Mouse (Mus musculus): ENCODE data around the gene Brsk2. TPM values are rescaled to one million over a fixed set of nuclear protein-coding genes. Genes with fewer than 3 reads are reported as not detected.

Brsk2 gene
- polyA plus RNA-seq, 1 experiment from 2014 or later: 0.40 TPM

DNA sequence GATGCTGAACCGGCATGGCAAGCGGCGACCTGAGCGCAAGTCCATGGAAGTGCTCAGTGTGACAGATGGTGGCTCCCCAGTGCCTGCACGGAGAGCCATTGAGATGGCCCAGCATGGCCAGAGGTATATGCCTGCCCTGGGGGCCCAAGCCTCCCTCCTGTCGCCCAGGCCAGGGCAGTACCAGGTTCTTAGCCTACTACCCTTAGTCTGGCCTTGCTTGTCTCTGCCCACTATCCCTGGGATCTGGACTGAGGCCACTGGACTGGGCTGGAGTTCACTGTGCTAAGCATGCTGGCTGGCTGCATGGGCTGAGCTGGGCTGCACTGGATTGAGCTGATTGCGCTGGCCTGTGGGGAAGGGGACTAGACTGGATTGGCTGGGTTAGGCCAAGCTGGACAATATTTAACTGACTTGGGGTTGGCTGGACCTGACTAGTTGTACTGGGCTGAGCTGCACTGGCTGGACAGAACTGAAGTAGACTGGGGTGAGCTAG lies 38.8 kb downstream of the Brsk2 start:
- no peak overlapping the region for H3K4me3 ChIP-seq (ENCODE audit: low read depth, low read length)
- ATAC-seq (replicated peaks; ENCODE audit: insufficient number of reproducible peaks, low FRiP score, low TSS enrichment): no peak
- no peaks in the 10 kb centered on the region for H3K36me3 ChIP-seq (ENCODE audit: control insufficient read depth, insufficient read depth, low read length)
- H3K27ac ChIP-seq (ENCODE audit: low read depth, low read length): no peak overlapping the region
- no peak overlapping the region for H3K4me2 ChIP-seq
- 81% methylated on average over 7 of the region's 7 CpGs for WGBS (ENCODE audit: insufficient replicate concordance)
- H3K4me1 ChIP-seq (ENCODE audit: control insufficient read depth, insufficient read depth, low read length): no peaks in the 10 kb centered on the region
- H3K9me3 ChIP-seq (replicated peaks; ENCODE audit: control insufficient read depth, low read length): no peaks in the 10 kb centered on the region
- no peak overlapping the region for H3K9ac ChIP-seq (ENCODE audit: low read depth, low read length)
- no peaks in the 10 kb centered on the region for H3K27me3 ChIP-seq (ENCODE audit: control insufficient read depth, insufficient read depth, low read length)

DNA sequence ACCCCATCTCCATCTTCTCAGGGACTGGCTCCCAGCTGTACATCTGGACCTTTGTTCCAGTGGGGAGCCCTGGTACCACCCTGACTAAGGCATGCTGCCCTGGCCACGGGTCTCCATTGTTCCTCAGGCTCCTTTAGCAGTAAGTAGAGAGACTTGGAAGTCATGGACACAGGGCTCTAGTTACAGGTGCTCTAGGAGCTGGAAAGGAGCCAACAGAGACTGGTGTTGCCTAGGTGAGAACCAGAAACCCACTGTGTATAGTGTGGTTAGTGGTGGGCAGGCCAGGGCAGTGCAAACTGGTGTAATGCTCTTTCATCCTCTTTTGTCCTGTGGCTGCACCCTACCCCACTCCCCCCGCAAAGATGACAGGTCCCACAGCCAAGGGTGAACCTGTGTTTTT lies 41.6 kb downstream of the Brsk2 start:
- no peaks in the 10 kb centered on the region for H3K27me3 ChIP-seq (ENCODE audit: control insufficient read depth, insufficient read depth, low read length)
- no peak overlapping the region for H3K27ac ChIP-seq (ENCODE audit: low read depth, low read length)
- no peak for ATAC-seq (replicated peaks; ENCODE audit: insufficient number of reproducible peaks, low FRiP score, low TSS enrichment)
- no peaks in the 10 kb centered on the region for H3K9me3 ChIP-seq (replicated peaks; ENCODE audit: control insufficient read depth, low read length)
- H3K4me1 ChIP-seq (ENCODE audit: control insufficient read depth, insufficient read depth, low read length): no peaks in the 10 kb centered on the region
- no peak overlapping the region for H3K4me2 ChIP-seq
- no peaks in the 10 kb centered on the region for H3K36me3 ChIP-seq (ENCODE audit: control insufficient read depth, insufficient read depth, low read length)
- no peak overlapping the region for H3K9ac ChIP-seq (ENCODE audit: low read depth, low read length)
- H3K4me3 ChIP-seq (ENCODE audit: low read depth, low read length): no peak overlapping the region
- 78% methylated on average over 2 of the region's 2 CpGs for WGBS (ENCODE audit: insufficient replicate concordance)

DNA sequence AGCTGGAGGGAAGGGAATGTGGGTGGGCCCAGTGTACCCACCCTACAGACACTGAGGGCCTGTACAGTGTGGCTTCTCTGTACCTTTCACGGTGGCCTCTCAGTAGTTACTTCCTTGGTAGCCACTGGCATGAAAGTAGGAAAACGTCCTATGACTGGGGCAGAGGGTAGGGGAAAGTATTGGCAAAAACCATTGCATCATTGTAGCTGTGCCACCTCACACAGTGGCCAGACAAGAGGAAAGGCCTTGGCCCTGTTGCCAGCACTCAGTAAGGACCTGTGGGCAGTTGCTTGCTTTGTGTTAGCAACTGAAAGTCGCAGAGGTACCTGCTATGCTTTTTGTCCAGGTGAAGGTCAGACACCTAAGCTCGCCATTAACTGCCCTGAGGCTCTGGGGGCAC lies 44.6 kb downstream of the Brsk2 start:
- H3K4me3 ChIP-seq (ENCODE audit: low read depth, low read length): no peak overlapping the region
- no peak for ATAC-seq (replicated peaks; ENCODE audit: insufficient number of reproducible peaks, low FRiP score, low TSS enrichment)
- no peaks in the 10 kb centered on the region for H3K4me1 ChIP-seq (ENCODE audit: control insufficient read depth, insufficient read depth, low read length)
- WGBS (ENCODE audit: insufficient replicate concordance): 77% methylated on average over 4 of the region's 4 CpGs
- no peak overlapping the region for H3K4me2 ChIP-seq
- H3K27me3 ChIP-seq (ENCODE audit: control insufficient read depth, insufficient read depth, low read length): no peaks in the 10 kb centered on the region
- H3K9me3 ChIP-seq (replicated peaks; ENCODE audit: control insufficient read depth, low read length): no peaks in the 10 kb centered on the region
- no peak overlapping the region for H3K27ac ChIP-seq (ENCODE audit: low read depth, low read length)
- H3K36me3 ChIP-seq (ENCODE audit: control insufficient read depth, insufficient read depth, low read length): no peaks in the 10 kb centered on the region
- no peak overlapping the region for H3K9ac ChIP-seq (ENCODE audit: low read depth, low read length)

DNA sequence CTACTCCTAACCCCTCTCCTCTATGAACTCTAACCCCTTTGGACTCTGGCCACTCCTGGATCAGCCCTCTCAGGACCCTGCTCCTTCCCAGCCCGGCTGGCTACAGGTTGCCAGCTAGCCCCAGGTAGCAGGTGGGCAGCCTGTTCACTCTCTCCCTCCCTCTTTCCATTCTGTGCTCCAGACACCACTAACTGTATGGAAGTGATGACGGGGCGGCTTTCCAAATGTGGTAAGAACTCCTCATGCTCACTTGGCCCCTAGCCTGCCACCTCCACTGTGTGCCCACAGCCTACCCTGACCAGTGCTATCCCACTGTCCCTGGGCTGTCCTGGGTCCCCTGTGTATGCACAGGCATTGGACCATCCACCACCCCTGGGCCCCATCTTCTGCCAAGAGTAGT lies 51.1 kb downstream of the Brsk2 start:
- Histone ChIP-seq H3K4me2 (no peak overlapping the region), H3K27ac (ENCODE audit: low read depth, low read length) (no peak overlapping the region), H3K27me3 (ENCODE audit: control insufficient read depth, insufficient read depth, low read length) (no peaks in the 10 kb centered on the region), H3K4me3 (ENCODE audit: low read depth, low read length) (no peak overlapping the region), H3K4me1 (ENCODE audit: control insufficient read depth, insufficient read depth, low read length) (no peaks in the 10 kb centered on the region), H3K9me3 (replicated peaks; ENCODE audit: control insufficient read depth, low read length) (no peaks in the 10 kb centered on the region), H3K36me3 (ENCODE audit: control insufficient read depth, insufficient read depth, low read length) (no peaks in the 10 kb centered on the region; the same call in 1 of the 2 replicates), H3K9ac (ENCODE audit: low read depth, low read length) (no peak overlapping the region)
- ATAC-seq (replicated peaks; ENCODE audit: insufficient number of reproducible peaks, low FRiP score, low TSS enrichment): no peak; the same call in 1 of the 2 replicates
- 92% methylated on average over 3 of the region's 3 CpGs for WGBS (ENCODE audit: insufficient replicate concordance)

DNA sequence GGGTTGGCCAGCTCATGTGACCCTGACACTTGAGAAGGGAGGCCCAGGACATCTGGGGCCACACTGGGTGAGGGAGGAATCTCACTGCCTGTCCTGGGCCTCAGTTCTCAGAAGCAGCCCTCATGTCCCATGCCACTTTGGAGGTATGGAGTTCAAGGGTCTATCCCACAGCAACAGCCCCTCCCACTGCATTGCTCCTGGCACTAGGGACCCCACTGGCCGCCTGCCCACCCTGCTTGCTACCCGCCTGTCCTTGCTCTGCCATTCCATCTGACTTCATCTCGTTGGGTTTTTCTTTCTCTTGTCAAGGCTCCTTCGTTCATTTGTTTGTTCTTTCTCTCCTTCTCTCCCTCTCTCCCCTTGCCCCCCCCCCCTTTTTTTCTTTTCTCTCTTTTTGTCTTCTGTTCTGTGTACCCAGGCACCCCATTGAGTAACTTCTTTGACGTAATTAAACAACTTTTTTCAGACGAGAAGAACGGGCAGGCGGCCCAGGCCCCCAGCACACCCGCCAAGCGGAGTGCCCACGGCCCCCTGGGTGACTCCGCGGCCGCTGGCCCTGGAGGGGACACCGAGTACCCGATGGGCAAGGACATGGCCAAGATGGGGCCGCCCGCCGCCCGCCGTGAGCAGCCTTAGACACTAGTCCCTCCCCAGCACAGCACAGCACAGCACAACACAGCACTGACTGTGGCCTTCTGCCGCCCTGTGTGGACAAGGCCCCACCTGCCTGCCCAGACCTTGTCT lies 52.2 kb downstream of the Brsk2 start:
- 88% methylated on average over 22 of the region's 22 CpGs for WGBS (ENCODE audit: insufficient replicate concordance)
- Histone ChIP-seq H3K27me3 (ENCODE audit: control insufficient read depth, insufficient read depth, low read length) (no peaks in the 10 kb centered on the region), H3K36me3 (ENCODE audit: control insufficient read depth, insufficient read depth, low read length) (no peaks in the 10 kb centered on the region; the same call in 1 of the 2 replicates), H3K4me2 (no peak overlapping the region), H3K9ac (ENCODE audit: low read depth, low read length) (no peak overlapping the region), H3K4me1 (ENCODE audit: control insufficient read depth, insufficient read depth, low read length) (no peaks in the 10 kb centered on the region), H3K27ac (ENCODE audit: low read depth, low read length) (no peak overlapping the region), H3K4me3 (ENCODE audit: low read depth, low read length) (no peak overlapping the region), H3K9me3 (replicated peaks; ENCODE audit: control insufficient read depth, low read length) (no peaks in the 10 kb centered on the region)
- no peak for ATAC-seq (replicated peaks; ENCODE audit: insufficient number of reproducible peaks, low FRiP score, low TSS enrichment)

DNA sequence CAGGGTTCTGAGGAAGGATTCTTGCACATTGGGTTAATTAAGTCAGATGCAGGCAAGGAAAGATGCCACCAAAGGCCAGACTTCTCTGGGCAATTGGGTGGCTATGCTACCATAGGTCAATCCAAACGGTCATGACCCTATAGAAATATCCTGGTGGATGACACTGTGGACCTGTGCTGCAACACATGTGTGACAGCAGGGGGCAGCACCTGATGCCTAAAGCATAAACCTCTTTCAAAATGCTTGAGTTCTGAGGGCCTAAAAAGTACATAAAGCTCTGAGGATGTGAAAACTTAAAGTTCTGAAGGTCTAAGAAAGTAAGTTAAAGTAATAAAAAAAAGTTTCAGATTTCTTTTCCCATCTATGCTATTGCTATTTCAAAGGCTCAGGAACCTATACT lies 67.0 kb downstream of the Brsk2 start:
- H3K4me2 ChIP-seq: no peak overlapping the region
- no peak for ATAC-seq (replicated peaks; ENCODE audit: insufficient number of reproducible peaks, low FRiP score, low TSS enrichment)
- 73% methylated on average over 1 of the region's 1 CpGs for WGBS (ENCODE audit: insufficient replicate concordance)

DNA sequence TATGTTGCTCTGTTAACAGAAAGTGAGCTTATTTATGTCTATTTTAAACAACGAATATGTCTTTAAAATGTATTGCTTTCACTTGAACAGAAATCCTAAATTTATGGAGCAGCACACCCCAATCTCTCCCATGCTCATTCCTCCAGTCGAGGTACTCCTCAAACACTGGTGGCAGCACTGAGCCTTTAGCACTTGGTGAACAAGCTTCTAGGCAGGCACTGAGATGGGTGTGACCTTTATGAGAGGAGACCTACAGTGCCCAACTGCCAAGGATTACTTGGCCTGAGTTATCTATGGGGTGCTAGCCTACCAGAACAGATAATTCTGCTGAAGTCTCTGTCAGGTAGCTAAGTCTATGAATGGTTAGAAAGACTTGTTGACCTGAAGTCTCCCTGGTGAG lies 70.1 kb downstream of the Brsk2 start:
- 58% methylated on average over 2 of the region's 2 CpGs for WGBS (ENCODE audit: insufficient replicate concordance)
- H3K27me3 ChIP-seq (ENCODE audit: control insufficient read depth, insufficient read depth, low read length): no peaks in the 10 kb centered on the region
- H3K4me1 ChIP-seq (ENCODE audit: control insufficient read depth, insufficient read depth, low read length): peaks cover 4% of the 10 kb centered on the region; the same call in 1 of the 2 replicates
- H3K9ac ChIP-seq (ENCODE audit: low read depth, low read length): no peak overlapping the region
- no peaks in the 10 kb centered on the region for H3K9me3 ChIP-seq (replicated peaks; ENCODE audit: control insufficient read depth, low read length)
- ATAC-seq (replicated peaks; ENCODE audit: insufficient number of reproducible peaks, low FRiP score, low TSS enrichment): no peak
- 0 out of 2 replicates have a peak, but pooled peaks cover 2% of the 10 kb centered on the region for H3K36me3 ChIP-seq (ENCODE audit: control insufficient read depth, insufficient read depth, low read length)
- H3K4me3 ChIP-seq (ENCODE audit: low read depth, low read length): no peak overlapping the region
- no peak overlapping the region for H3K4me2 ChIP-seq
- H3K27ac ChIP-seq (ENCODE audit: low read depth, low read length): no peak overlapping the region

More for the DNA sequence above, 67.0 kb downstream of the Brsk2 start:
- 0 out of 2 replicates have a peak, but pooled peaks cover 3% of the 10 kb centered on the region for H3K4me1 ChIP-seq (ENCODE audit: control insufficient read depth, insufficient read depth, low read length)
- peaks cover 4% of the 10 kb centered on the region; the same call in 1 of the 2 replicates for H3K36me3 ChIP-seq (ENCODE audit: control insufficient read depth, insufficient read depth, low read length)
- no peaks in the 10 kb centered on the region for H3K9me3 ChIP-seq (replicated peaks; ENCODE audit: control insufficient read depth, low read length)
- H3K27ac ChIP-seq (ENCODE audit: low read depth, low read length): no peak overlapping the region
- H3K4me3 ChIP-seq (ENCODE audit: low read depth, low read length): no peak overlapping the region
- H3K9ac ChIP-seq (ENCODE audit: low read depth, low read length): no peak overlapping the region
- no peaks in the 10 kb centered on the region for H3K27me3 ChIP-seq (ENCODE audit: control insufficient read depth, insufficient read depth, low read length)

DNA sequence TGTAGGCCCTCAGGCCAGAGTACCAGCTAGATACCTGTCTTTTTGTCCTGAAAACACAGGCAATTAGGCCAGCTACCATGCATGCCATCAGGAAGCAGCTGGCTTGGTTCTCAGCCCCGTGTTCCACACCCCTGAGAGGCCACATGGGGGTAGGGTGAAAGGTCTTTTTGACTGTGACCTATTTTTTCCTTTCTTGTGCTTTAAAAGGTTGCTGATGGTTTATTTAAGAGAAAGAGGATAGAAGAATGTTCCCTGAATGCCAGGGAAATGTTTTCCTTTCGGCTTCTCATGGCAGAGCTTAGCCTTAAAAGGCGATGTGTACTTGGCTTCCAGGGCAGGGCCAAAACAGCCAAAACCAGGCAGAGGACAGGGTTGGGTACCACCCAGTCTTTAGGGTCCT lies 71.3 kb downstream of the Brsk2 start:
- ATAC-seq (replicated peaks; ENCODE audit: insufficient number of reproducible peaks, low FRiP score, low TSS enrichment): no peak
- Histone ChIP-seq H3K36me3 (ENCODE audit: control insufficient read depth, insufficient read depth, low read length) (no peaks in the 10 kb centered on the region), H3K4me3 (ENCODE audit: low read depth, low read length) (no peak overlapping the region), H3K4me1 (ENCODE audit: control insufficient read depth, insufficient read depth, low read length) (peaks cover 16% of the 10 kb centered on the region), H3K9ac (ENCODE audit: low read depth, low read length) (no peak overlapping the region), H3K4me2 (no peak overlapping the region), H3K27me3 (ENCODE audit: control insufficient read depth, insufficient read depth, low read length) (no peaks in the 10 kb centered on the region), H3K27ac (ENCODE audit: low read depth, low read length) (no peak overlapping the region), H3K9me3 (replicated peaks; ENCODE audit: control insufficient read depth, low read length) (no peaks in the 10 kb centered on the region)
- 72% methylated on average over 3 of the region's 3 CpGs for WGBS (ENCODE audit: insufficient replicate concordance)

DNA sequence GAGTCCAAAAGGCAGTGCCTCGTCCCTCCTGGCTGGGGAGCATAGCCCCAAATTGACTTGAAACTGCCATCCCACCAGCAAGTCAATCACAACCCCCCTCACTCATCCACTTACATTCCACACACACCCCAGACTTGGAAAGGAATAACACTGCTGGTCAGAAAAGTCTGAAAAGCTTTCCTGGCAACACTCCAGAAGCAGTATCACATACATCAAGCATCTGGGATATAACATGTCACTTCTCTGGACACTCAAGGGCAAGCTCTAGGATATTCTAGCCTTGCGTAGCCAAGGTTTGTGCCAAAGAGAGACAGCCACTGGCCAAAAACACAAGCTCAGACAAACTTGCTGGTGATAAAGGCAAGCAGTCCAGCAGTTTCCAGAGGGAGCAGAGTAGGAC lies 75.6 kb downstream of the Brsk2 start:
- 55% methylated on average over 2 of the region's 2 CpGs for WGBS (ENCODE audit: insufficient replicate concordance)
- ATAC-seq (replicated peaks; ENCODE audit: insufficient number of reproducible peaks, low FRiP score, low TSS enrichment): no peak
- no peaks in the 10 kb centered on the region for H3K9me3 ChIP-seq (replicated peaks; ENCODE audit: control insufficient read depth, low read length)
- no peaks in the 10 kb centered on the region for H3K36me3 ChIP-seq (ENCODE audit: control insufficient read depth, insufficient read depth, low read length)
- H3K27me3 ChIP-seq (ENCODE audit: control insufficient read depth, insufficient read depth, low read length): no peaks in the 10 kb centered on the region
- peaks cover 24% of the 10 kb centered on the region for H3K4me1 ChIP-seq (ENCODE audit: control insufficient read depth, insufficient read depth, low read length)
- H3K9ac ChIP-seq (ENCODE audit: low read depth, low read length): no peak overlapping the region
- peak overlapping the region; percentile 57 for H3K27ac ChIP-seq (ENCODE audit: low read depth, low read length)
- H3K4me2 ChIP-seq: peak overlapping the region; percentile 27
- H3K4me3 ChIP-seq (ENCODE audit: low read depth, low read length): no peak overlapping the region
